Mouse (Mus musculus) kidney, postnatal 14 days (tissue): ENCODE results near the gene Mug2.
"Not testable (repeated sequence)": the region's sequence is repeated elsewhere in the genome, so short reads cannot be mapped to it uniquely, and the experiment has no call there.

Experiments
- DNase-seq: peaks from one replicate; pipeline ENCODE4 v3.0.0; 2022; ENCODE audit warnings: mixed read lengths

Gene Mug2

GRCm38 (mm10) chr6:122006461-122006860 lies at the start of gene Mug2:
Gene Mug2, plus strand, starts transcription at chr6:122006761.
- not testable (repeated sequence) for DNase-seq

GRCm38 (mm10) chr6:121957803-121958349 lies 48.7 kb upstream of the Mug2 start:
- not testable (repeated sequence) for DNase-seq

GRCm38 (mm10) chr6:121975701-121976100 lies 30.9 kb upstream of the Mug2 start:
- DNase-seq: no peak

GRCm38 (mm10) chr6:122100904-122101303 lies 94.3 kb downstream of the Mug2 start:
- DNase-seq: no peak

GRCm38 (mm10) chr6:122101671-122102070 lies 95.1 kb downstream of the Mug2 start:
- no peak for DNase-seq

- DNase-seq: no peak
These were observed 110.4 kb downstream of the Mug2 start for GRCm38 (mm10) chr6:122116963-122117362.

GRCm38 (mm10) chr6:122129521-122129920 lies 123.0 kb downstream of the Mug2 start:
- no peak for DNase-seq
